Comparison of ENCODE assay signal across 8 mouse cellular contexts in the genomic region with DNA sequence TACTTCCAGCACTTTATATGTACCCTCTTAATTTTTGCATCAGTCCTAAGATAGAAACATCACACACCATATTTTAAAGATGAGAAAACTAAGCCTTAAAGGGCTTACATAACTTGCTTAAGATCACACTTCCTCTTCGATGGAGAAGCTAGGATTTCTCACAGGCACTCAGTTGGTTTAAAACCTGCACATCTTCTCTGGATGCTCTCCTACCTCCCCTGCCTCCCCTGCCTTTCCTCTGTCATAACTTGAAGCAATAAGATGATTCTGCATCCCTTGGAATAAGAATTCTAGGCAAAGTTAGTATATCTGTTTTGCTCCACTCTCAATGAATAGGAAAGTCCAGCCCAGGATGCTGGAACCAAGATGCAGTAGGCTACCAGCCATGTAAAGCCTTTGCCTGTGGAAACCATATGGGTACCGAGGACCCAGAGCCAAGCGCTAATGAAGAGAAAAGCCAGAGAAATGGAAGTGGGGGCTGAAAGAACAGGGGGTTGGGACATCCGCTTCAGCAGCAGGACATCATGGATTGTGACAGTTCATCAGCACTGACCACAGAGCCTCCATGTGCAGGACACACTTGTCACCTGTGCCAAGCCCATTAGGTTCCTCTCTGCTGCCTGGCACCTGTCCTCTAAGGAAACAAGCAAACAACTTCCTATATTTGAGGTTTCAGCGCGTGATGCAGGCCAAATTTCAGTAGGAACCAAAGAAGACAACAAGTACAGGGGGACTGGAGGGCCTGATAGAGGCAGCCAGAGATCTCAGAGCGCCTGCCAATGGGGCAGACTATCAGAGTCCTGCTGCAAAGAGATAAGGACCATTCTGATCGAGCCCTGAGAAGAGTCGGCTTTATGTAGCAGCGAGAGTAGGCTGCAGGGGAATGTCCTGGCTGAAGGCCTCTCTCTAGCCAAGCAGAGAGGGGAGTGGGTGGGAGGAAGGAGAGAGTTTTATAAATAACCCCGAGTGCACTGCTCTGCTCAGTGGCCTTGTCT.
DNase-seq lines count a peak whose midpoint lies in the region; ATAC-seq and TF ChIP-seq lines count a peak whose summit lies in the region.

No protein-coding gene starts in this region.

- no peaks in the 10 kb centered on the region for H3K36me3 ChIP-seq in heart, adult 2 months (ENCODE audit: control insufficient read depth, insufficient read depth, low read length)
- no peaks in the 10 kb centered on the region for H3K36me3 ChIP-seq in G1E (replicated peaks)
- H3K36me3 ChIP-seq in embryonic facial prominence, embryonic 10.5 days (replicated peaks) = no peaks in the 10 kb centered on the region
- H3K36me3 ChIP-seq in liver, embryonic 16.5 days (ENCODE audit: control insufficient read depth, insufficient read depth) = no peaks in the 10 kb centered on the region
- no peaks in the 10 kb centered on the region for H3K36me3 ChIP-seq in neural tube, embryonic 15.5 days

- H3K27me3 ChIP-seq in heart, adult 2 months (ENCODE audit: control insufficient read depth, insufficient read depth, low read length) = no peaks in the 10 kb centered on the region
- no peaks in the 10 kb centered on the region for H3K27me3 ChIP-seq in G1E (ENCODE audit: insufficient read depth, low read length)
- no peaks in the 10 kb centered on the region for H3K27me3 ChIP-seq in embryonic facial prominence, embryonic 10.5 days (replicated peaks; ENCODE audit: low read depth, poor library complexity, severe bottlenecking)
- no peaks in the 10 kb centered on the region for H3K27me3 ChIP-seq in liver, embryonic 16.5 days (ENCODE audit: control insufficient read depth, insufficient read depth, low read depth, low read length)
- no peaks in the 10 kb centered on the region for H3K27me3 ChIP-seq in neural tube, embryonic 15.5 days (replicated peaks)

- no peak overlapping the region for H3K9ac ChIP-seq in heart, adult 2 months (ENCODE audit: low read depth, low read length)
- peak overlapping the region; percentile 62 for H3K9ac ChIP-seq in liver, embryonic 16.5 days (ENCODE audit: low read depth, low read length)
- no peak overlapping the region for H3K9ac ChIP-seq in neural tube, embryonic 15.5 days (replicated peaks)

- no peak for TF ChIP-seq CTCF in heart, adult 2 months (IDR thresholded peaks at IDR 0.05)
- TF ChIP-seq CTCF in G1E (IDR thresholded peaks at IDR 0.05; ENCODE audit: low read depth, low read length) = no peak

- H3K4me3 ChIP-seq in heart, adult 2 months = no peak overlapping the region
- H3K4me3 ChIP-seq in G1E (ENCODE audit: low read depth, low read length) = peak overlapping the region; percentile 42; the same call in 1 of the 2 replicates
- no peak overlapping the region for H3K4me3 ChIP-seq in embryonic facial prominence, embryonic 10.5 days
- peak overlapping the region; percentile 23 for H3K4me3 ChIP-seq in liver, embryonic 16.5 days (ENCODE audit: low read depth, low read length)
- H3K4me3 ChIP-seq in neural tube, embryonic 15.5 days (replicated peaks) = no peak overlapping the region

- 37% methylated on average over 11 of the region's 11 CpGs for WGBS in heart, adult 2 months
- 74% methylated on average over 11 of the region's 11 CpGs for WGBS in embryonic facial prominence, embryonic 10.5 days
- 23% methylated on average over 11 of the region's 11 CpGs for whole genome bisulfite sequencing in liver, embryonic 16.5 days (ENCODE audit: insufficient replicate concordance)
- whole genome bisulfite sequencing in neural tube, embryonic 15.5 days = 76% methylated on average over 11 of the region's 11 CpGs

- 0 out of 2 replicates have a peak, but pooled peaks have one; percentile 8 for TF ChIP-seq EP300 in heart, adult 2 months (IDR thresholded peaks at IDR 0.05; ENCODE audit: insufficient read depth, low read depth, low read length)

- DNase-seq in heart, adult 2 months = peak in 1 of 2 experiments; percentile 66
- DNase-seq in heart, postnatal 36 days = no peak
- peak; percentile 78 for DNase-seq in G1E (ENCODE audit: low spot score)
- no peak for DNase-seq in embryonic facial prominence, embryonic 10.5 days (ENCODE audit: low spot score)
- no peak for DNase-seq in gastrocnemius, postnatal 14 days
- no peak for DNase-seq in thymus, postnatal 25 days

- 0 out of 2 replicates have a peak, but pooled peaks have one; percentile 30 for TF ChIP-seq POLR2A in heart, adult 2 months (IDR thresholded peaks at IDR 0.05; ENCODE audit: insufficient read depth, low read depth, low read length)

- peak overlapping the region; percentile 75 for H3K27ac ChIP-seq in heart, adult 2 months
- peak overlapping the region; percentile 73; the same call in 1 of the 2 replicates for H3K27ac ChIP-seq in embryonic facial prominence, embryonic 10.5 days (replicated peaks)
- peak overlapping the region; percentile 94 for H3K27ac ChIP-seq in liver, embryonic 16.5 days (ENCODE audit: low read length)
- no peak overlapping the region for H3K27ac ChIP-seq in neural tube, embryonic 15.5 days (replicated peaks)

- intact Hi-C loops in heart, adult 2 months (cut with DNase I) = loop anchor here (5.0 kb wide), 1 partner anchor 493 kb away; no protein-coding TSS in a partner anchor
- intact Hi-C loops in heart, postnatal 36 days (cut with DNase I) = loop anchor here (10.0 kb wide), 1 partner anchor 496 kb away; no protein-coding TSS in a partner anchor
- intact Hi-C loops in gastrocnemius, postnatal 14 days (cut with DNase I; ENCODE audit: low total_unique reads) = no loop called here

- H3K4me1 ChIP-seq in heart, adult 2 months (ENCODE audit: control insufficient read depth, insufficient read depth, low read length) = peaks cover 2% of the 10 kb centered on the region; the same call in 1 of the 2 replicates
- H3K4me1 ChIP-seq in G1E (ENCODE audit: insufficient read depth, low read depth, low read length) = peaks cover 48% of the 10 kb centered on the region
- peaks cover 27% of the 10 kb centered on the region for H3K4me1 ChIP-seq in embryonic facial prominence, embryonic 10.5 days
- peaks cover 44% of the 10 kb centered on the region for H3K4me1 ChIP-seq in liver, embryonic 16.5 days (ENCODE audit: control insufficient read depth, low read depth, low read length)
- H3K4me1 ChIP-seq in neural tube, embryonic 15.5 days = peaks cover 4% of the 10 kb centered on the region; the same call in 1 of the 2 replicates

- ATAC-seq in G1E (ENCODE audit: extremely low read depth, insufficient number of reproducible peaks, low FRiP score, poor library complexity, severe bottlenecking) = peak; percentile 96
- peak; percentile 98 for ATAC-seq in liver, embryonic 16.5 days (ENCODE audit: low read depth)
- no peak for ATAC-seq in neural tube, embryonic 15.5 days (ENCODE audit: low FRiP score)

- no peaks in the 10 kb centered on the region for H3K9me3 ChIP-seq in G1E (replicated peaks)
- no peaks in the 10 kb centered on the region for H3K9me3 ChIP-seq in embryonic facial prominence, embryonic 10.5 days
- H3K9me3 ChIP-seq in liver, embryonic 16.5 days (replicated peaks; ENCODE audit: control insufficient read depth, low read length) = no peaks in the 10 kb centered on the region
- no peaks in the 10 kb centered on the region for H3K9me3 ChIP-seq in neural tube, embryonic 15.5 days (replicated peaks)

- H3K79me2 ChIP-seq in heart, adult 2 months (replicated peaks; ENCODE audit: control insufficient read depth, insufficient read depth, low read length) = no peaks in the 10 kb centered on the region

- H3K4me2 ChIP-seq in liver, embryonic 16.5 days (ENCODE audit: low read depth, low read length) = peak overlapping the region; percentile 64
- no peak overlapping the region for H3K4me2 ChIP-seq in neural tube, embryonic 15.5 days

Comparison
In these comparisons a context has a peak if more than half of its experiments do, and no peak if none do; other contexts are left out.
1. H3K4me3 ChIP-seq: peak in G1E (single experiment) and liver, embryonic 16.5 days (single experiment); none in heart, adult 2 months (single experiment), embryonic facial prominence, embryonic 10.5 days (single experiment) and neural tube, embryonic 15.5 days (single experiment).